Mouse (Mus musculus): ENCODE results near the gene Tex101.
"Not testable (repeated sequence)": the region's sequence is repeated elsewhere in the genome, so short reads cannot be mapped to it uniquely, and the experiment has no call there.

Tex101 gene

GRCm38 (mm10) chr7:24676575-24676974 lies at the start of gene Tex101:
TSS of gene Tex101 (minus strand) at chr7:24676675.
- DNase-seq (ENCODE audit: inconsistent age in 2 of 2, low spot score in 1 of 2) = no peak

GRCm38 (mm10) chr7:24715039-24715438 lies 38.6 kb upstream of the Tex101 start:
- no peak for DNase-seq (ENCODE audit: inconsistent age in 2 of 2, low spot score in 1 of 2)

GRCm38 (mm10) chr7:24708832-24709292 lies 32.4 kb upstream of the Tex101 start, which contains the start of gene BC049730:
TSS of gene BC049730 (plus strand) at chr7:24709242.
- DNase-seq (ENCODE audit: inconsistent age in 2 of 2, low spot score in 1 of 2) = no peak

- not testable (repeated sequence) for DNase-seq (ENCODE audit: inconsistent age in 2 of 2, low spot score in 1 of 2)
Measured at GRCm38 (mm10) chr7:24702841-24703240, 26.4 kb upstream of the Tex101 start.

DNA sequence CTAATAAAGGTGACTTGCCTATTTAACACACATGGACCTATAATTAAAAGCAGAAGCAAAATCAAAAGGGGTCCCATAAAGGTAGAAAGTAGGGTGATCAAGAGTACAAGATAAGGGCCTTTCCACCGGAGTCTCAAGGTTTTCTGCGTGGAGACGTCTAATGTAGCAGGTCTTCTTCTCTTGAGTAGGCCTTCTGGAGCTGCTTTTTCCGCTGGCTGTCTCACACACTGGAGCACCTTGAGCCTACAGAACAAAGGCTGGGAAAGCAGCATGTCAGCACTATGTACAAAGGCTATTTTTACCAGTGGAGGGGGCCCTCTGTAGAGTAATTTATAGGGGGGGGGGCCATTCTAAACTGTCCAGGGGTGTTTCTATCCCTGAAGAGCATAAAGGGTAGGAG lies 21.4 kb upstream of the Tex101 start:
- DNase-seq (ENCODE audit: inconsistent age in 2 of 2, low spot score in 1 of 2) = not testable (repeated sequence)

DNA sequence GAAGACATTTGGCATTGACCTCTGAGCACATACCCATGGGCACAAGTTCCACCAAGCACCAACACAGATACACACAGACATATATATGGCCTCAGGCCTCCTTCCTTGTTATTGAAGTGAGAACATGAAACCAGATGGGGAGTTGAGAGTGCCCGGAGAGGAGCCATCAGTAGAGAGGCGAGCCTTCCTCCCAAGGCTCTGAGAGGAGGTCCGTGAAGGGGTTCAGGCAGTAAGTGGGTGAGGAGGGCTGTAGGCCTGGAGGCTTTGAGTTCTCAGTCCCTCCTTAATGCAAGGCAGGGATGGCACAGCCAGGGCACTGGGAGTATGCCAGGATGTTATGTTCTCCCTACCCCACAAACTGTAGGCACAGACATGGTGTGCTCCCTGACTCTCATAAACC lies 16.2 kb upstream of the Tex101 start:
- DNase-seq (ENCODE audit: inconsistent age in 2 of 2, low spot score in 1 of 2) = not testable (repeated sequence)

DNA sequence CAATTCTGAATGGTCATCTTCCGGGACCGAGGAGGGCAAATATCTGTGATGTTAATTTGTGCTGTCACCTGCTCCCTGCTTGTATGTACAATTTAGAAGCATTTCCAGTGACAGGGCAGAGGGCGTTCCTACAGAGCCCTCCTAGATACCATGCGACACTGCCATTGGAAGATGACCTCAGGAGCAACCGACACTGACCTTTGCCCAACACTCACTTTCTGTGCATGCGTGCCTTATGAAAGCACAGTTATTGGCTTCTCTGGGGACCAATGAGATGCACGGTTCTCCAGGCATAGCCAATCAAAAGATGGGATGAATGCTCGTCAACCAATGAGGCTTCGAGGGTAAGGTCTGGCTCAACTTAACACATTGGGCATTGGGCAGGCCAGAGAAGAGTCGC lies 11.0 kb upstream of the Tex101 start:
- DNase-seq (ENCODE audit: inconsistent age in 2 of 2, low spot score in 1 of 2) = not testable (repeated sequence)

- peak in 1 of 2 experiments; percentile 36 for DNase-seq (ENCODE audit: inconsistent age in 2 of 2, low spot score in 1 of 2)
Measured at GRCm38 (mm10) chr7:24684121-24684520, 7.6 kb upstream of the Tex101 start.

- no peak for DNase-seq (ENCODE audit: inconsistent age in 2 of 2, low spot score in 1 of 2)
Measured at GRCm38 (mm10) chr7:24671944-24672439, 4.5 kb downstream of the Tex101 start.

GRCm38 (mm10) chr7:24664959-24665358 lies 11.5 kb downstream of the Tex101 start:
- DNase-seq (ENCODE audit: inconsistent age in 2 of 2, low spot score in 1 of 2) = no peak

- DNase-seq (ENCODE audit: inconsistent age in 2 of 2, low spot score in 1 of 2) = no peak
Measured at GRCm38 (mm10) chr7:24664301-24664700, 12.2 kb downstream of the Tex101 start.

DNA sequence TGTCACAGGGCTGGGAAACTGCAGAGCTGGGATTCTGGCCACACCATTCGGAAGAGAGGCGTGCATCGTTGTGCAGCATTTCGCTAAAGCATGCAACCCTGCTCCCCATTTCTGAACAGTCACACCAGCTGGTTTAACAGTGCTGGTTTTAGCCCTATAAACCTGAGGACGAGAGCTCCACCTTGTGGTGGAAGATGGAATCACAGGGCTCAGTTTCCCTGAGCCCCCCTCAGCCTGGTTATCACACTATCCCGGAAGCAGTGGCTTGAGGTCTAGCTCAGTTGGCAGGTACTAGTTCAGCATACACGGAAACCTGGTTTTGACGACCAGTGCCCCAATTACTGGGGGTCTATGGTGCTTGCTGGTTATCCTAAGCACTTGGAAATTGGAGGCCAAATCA lies 13.9 kb downstream of the Tex101 start:
- peak; percentile 31 to 82 for DNase-seq (ENCODE audit: inconsistent age in 2 of 2, low spot score in 1 of 2)

GRCm38 (mm10) chr7:24661118-24661904 lies 15.2 kb downstream of the Tex101 start:
- DNase-seq (ENCODE audit: inconsistent age in 2 of 2, low spot score in 1 of 2) = no peak

DNA sequence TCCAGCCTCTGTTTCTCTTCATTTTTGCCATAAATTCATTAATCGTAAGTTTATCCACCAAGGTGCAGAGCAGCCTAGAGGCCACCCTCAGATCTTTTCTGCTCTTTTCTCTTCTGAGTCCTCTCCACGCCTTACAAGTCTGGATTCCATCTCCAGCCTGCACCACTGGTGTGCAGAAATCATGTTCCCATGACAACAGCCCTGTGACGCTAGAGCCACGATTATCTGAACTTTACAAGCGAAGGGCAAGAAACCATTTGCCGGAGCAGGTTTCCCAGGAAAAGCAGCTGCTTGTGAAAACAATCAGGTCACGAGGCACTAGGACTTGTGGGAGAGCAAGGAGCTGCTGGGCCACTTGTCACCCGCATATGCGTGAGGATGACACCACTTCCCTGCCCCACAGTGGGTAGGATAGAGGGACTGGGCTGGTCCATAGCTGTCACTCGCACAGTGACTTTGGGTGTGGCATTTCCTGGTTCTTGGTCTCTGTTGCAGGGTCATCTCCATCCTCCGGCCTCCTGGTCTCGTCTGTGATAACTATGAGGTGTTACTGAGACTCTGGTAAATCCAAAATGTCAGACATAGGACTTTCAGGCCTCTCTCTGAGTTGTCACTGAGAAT lies 16.6 kb downstream of the Tex101 start:
- DNase-seq (ENCODE audit: inconsistent age in 2 of 2, low spot score in 1 of 2) = peak; percentile 13 to 59

GRCm38 (mm10) chr7:24653681-24654080 lies 22.8 kb downstream of the Tex101 start:
- DNase-seq (ENCODE audit: inconsistent age in 2 of 2, low spot score in 1 of 2) = peak; percentile 63 to 91

DNA sequence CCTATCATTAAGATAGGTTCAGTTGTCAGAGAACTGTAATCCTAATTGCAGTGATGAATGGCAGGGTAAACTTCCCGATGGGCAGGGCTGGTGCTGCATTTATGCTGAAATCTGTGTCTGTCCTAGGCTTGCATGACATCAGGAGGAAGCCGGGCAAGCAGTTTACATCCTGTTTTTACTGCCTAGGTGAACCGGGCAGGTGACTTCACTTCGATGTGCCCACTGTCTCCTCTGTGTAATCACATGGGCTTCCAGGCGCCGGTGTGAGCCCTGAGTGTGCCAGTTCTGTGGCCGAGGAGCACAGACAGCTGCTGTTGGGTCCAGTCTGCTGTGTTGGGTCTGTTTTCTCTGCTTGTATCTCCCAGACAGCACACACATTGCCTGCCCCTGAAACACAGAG lies 30.0 kb downstream of the Tex101 start:
- DNase-seq (ENCODE audit: inconsistent age in 2 of 2, low spot score in 1 of 2) = no peak

- DNase-seq (ENCODE audit: inconsistent age in 2 of 2, low spot score in 1 of 2) = no peak
Measured at GRCm38 (mm10) chr7:24644996-24645395, 31.5 kb downstream of the Tex101 start.

GRCm38 (mm10) chr7:24644492-24644891 lies 32.0 kb downstream of the Tex101 start:
- no peak for DNase-seq (ENCODE audit: inconsistent age in 2 of 2, low spot score in 1 of 2)

DNA sequence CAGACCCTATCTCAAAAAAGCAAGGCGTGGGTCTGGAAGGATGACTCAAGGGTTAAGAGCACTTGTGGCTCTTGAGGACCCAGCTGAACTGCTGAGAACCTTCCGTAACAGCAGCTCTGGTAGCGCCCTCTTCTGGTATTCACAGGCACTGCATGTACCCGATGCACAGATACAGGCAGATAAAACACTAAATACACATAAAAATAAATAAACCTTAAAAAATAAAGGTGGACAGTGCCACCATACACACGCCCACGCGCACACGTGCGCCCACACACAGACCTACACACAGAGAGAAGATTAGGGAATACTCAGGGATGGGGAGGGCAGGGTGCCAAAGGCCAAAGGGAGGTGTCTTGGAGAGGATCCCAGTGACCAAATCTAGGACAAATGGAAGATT lies 34.0 kb downstream of the Tex101 start:
- peak; percentile 64 to 90 for DNase-seq (ENCODE audit: inconsistent age in 2 of 2, low spot score in 1 of 2)

DNA sequence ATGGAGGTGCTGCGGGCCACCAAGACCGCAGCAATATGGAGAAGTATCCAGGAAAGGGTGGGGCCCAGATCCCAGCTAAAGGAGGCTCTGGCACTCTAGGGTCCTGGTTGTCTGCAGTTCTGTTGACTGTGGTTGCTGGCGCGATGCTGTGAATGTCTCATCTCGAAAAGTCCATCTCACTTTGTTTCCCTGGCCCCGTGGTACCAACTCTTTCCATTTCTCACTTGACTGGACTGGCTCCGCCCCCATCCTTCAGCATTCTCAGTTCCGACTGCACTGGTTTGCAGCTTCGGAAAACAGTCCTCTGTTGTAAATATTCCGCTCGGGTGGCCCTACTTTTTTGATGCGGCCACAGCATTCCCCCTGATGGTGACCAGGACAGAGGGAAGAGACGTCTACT lies 36.0 kb downstream of the Tex101 start:
- DNase-seq (ENCODE audit: inconsistent age in 2 of 2, low spot score in 1 of 2) = no peak

DNA sequence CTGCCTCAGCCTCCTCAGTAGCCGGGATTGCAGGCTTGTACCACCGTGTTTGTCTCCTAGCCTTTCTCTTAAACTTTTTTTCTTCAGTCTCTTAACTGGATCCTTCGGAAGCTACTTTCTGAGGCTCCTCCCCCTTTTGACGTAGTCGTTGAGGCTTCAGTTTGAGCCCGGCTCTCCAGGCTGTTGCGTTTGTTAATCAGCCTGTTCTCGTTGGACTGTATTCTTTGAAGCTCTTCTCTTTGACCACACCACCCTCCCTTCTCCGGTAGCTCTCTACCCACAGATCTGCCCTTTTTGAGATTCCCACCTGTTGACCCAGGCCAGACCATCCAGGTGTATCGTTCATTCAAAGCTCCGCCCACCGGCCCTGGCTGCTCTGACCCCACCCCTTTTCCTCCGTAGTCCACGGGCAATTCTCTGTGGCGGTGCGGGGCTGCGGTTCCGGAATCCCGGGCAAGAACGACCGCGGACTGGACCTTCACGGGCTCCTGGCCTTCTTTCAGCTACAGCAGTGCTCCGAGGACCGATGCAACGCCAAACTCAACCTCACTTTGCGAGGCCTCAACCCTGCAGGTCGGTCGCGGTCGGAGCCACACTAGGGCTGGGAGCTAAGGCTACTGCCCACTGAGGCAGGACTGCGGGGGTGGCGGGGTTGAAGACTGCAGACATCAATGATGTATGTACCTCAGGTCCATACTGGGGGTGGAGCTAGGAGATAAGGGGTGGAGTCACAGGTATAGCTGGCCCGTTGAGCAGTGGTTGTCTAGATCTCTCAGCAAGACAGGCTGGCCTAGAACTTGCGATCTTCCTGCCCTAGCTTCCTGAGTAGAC lies 38.2 kb downstream of the Tex101 start:
- DNase-seq (ENCODE audit: inconsistent age in 2 of 2, low spot score in 1 of 2) = peak in 1 of 2 experiments; percentile 76

Data from adrenal gland, adult (tissue).